Mouse (Mus musculus): ENCODE measurements at regions not wholly inside any gene's neighbourhood (a gene's known extent, or its start where the extent isn't known, plus 50 kb on each side); places are given as distances from the start of the nearest gene placed in this dataset.

DNA sequence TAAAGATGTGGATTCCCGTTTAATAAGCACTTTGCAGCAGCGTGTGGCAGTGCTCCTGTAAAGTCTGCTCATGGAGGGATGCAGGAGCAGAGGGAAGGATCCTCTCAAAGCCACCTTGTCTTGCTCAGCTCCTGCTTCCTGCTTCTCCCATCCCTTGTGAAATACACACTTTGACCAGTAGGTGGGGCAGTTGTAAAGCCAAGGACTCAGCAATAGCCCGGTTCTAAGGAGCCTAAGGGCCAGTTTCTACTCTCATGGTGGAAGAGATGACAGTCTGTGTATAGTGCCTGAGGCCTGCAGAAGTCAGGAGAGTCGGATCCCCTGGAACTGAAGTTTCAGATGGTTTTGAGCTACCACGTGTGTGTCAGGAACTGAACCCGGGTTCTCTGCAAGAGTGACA is 272.0 kb downstream of the Drd1 start:
- Histone ChIP-seq H3K4me2 (ENCODE audit: low read depth, low read length) (no peak overlapping the region), H3K9me3 (ENCODE audit: control insufficient read depth, low read length) (no peaks in the 10 kb centered on the region), H3K4me3 (ENCODE audit: low read length) (no peak overlapping the region), H3K36me3 (ENCODE audit: control insufficient read depth, insufficient read depth, low read length) (no peaks in the 10 kb centered on the region), H3K9ac (ENCODE audit: low read depth, low read length) (no peak overlapping the region), H3K27ac (ENCODE audit: low read length) (no peak overlapping the region), H3K27me3 (replicated peaks; ENCODE audit: control insufficient read depth, insufficient read depth, low read length) (0 out of 2 replicates have a peak, but pooled peaks cover 2% of the 10 kb centered on the region), H3K4me1 (ENCODE audit: control insufficient read depth, insufficient read depth, low read length) (no peaks in the 10 kb centered on the region)
- 22% methylated on average over 6 of the region's 6 CpGs for WGBS
- ATAC-seq, result peak; percentile 28; the same call in 1 of the 2 replicates

- no peaks in the 10 kb centered on the region for H3K36me3 ChIP-seq (ENCODE audit: control insufficient read depth, insufficient read depth, low read length)
- no peak overlapping the region for H3K4me2 ChIP-seq (ENCODE audit: low read depth, low read length)
- ATAC-seq, result no peak
- H3K4me3 ChIP-seq (ENCODE audit: low read length), result no peak overlapping the region
- 41% methylated on average over 4 of the region's 4 CpGs for WGBS
- peaks cover 2% of the 10 kb centered on the region; the same call in 1 of the 2 replicates for H3K27me3 ChIP-seq (replicated peaks; ENCODE audit: control insufficient read depth, insufficient read depth, low read length)
- H3K9ac ChIP-seq (ENCODE audit: low read depth, low read length), result no peak overlapping the region
- H3K9me3 ChIP-seq (ENCODE audit: control insufficient read depth, low read length), result no peaks in the 10 kb centered on the region
- H3K27ac ChIP-seq (ENCODE audit: low read length), result no peak overlapping the region
- H3K4me1 ChIP-seq (ENCODE audit: control insufficient read depth, insufficient read depth, low read length), result no peaks in the 10 kb centered on the region
Measured at GRCm38 (mm10) chr13:53779150-53779549, 276.4 kb downstream of the Drd1 start.

- ATAC-seq, result no peak
- 84% methylated on average over 11 of the region's 11 CpGs for WGBS
- Histone ChIP-seq H3K27me3 (replicated peaks; ENCODE audit: control insufficient read depth, insufficient read depth, low read length) (peaks cover 2% of the 10 kb centered on the region; the same call in 1 of the 2 replicates), H3K4me2 (ENCODE audit: low read depth, low read length) (no peak overlapping the region), H3K9ac (ENCODE audit: low read depth, low read length) (no peak overlapping the region), H3K27ac (ENCODE audit: low read length) (no peak overlapping the region), H3K4me1 (ENCODE audit: control insufficient read depth, insufficient read depth, low read length) (no peaks in the 10 kb centered on the region), H3K9me3 (ENCODE audit: control insufficient read depth, low read length) (no peaks in the 10 kb centered on the region), H3K4me3 (ENCODE audit: low read length) (no peak overlapping the region), H3K36me3 (ENCODE audit: control insufficient read depth, insufficient read depth, low read length) (no peaks in the 10 kb centered on the region)
Measured at GRCm38 (mm10) chr13:53776421-53776820, 279.1 kb downstream of the Drd1 start.

DNA sequence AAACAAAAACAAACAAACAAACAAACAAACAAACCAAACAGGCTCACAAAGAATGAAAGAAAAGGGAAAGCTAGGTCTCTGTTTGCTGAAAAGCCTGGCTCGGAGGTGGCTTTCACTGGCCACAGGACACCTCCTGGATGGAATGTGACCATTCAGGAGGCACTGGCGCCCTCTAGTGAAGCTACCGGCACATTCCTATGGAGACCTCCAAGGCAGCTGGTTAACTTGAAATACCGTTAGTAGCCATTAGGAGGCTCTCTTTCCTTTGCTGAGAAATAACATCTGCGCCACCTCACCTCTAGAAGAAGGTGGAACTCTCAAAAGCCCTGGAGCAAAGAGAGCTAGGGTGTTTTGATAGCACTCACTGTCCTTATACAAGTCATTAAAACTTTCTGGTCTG is 279.8 kb downstream of the Drd1 start:
- Histone ChIP-seq H3K27me3 (replicated peaks; ENCODE audit: control insufficient read depth, insufficient read depth, low read length) (no peaks in the 10 kb centered on the region; the same call in 1 of the 2 replicates), H3K9me3 (ENCODE audit: control insufficient read depth, low read length) (no peaks in the 10 kb centered on the region), H3K4me1 (ENCODE audit: control insufficient read depth, insufficient read depth, low read length) (no peaks in the 10 kb centered on the region), H3K9ac (ENCODE audit: low read depth, low read length) (no peak overlapping the region), H3K27ac (ENCODE audit: low read length) (no peak overlapping the region), H3K4me2 (ENCODE audit: low read depth, low read length) (no peak overlapping the region), H3K4me3 (ENCODE audit: low read length) (no peak overlapping the region), H3K36me3 (ENCODE audit: control insufficient read depth, insufficient read depth, low read length) (no peaks in the 10 kb centered on the region)
- no peak for ATAC-seq
- WGBS, result 48% methylated on average over 5 of the region's 5 CpGs

GRCm38 (mm10) chr13:53764613-53765243 is 290.8 kb downstream of the Drd1 start:
- Histone ChIP-seq H3K4me1 (ENCODE audit: control insufficient read depth, insufficient read depth, low read length) (no peaks in the 10 kb centered on the region), H3K27me3 (replicated peaks; ENCODE audit: control insufficient read depth, insufficient read depth, low read length) (no peaks in the 10 kb centered on the region), H3K9me3 (ENCODE audit: control insufficient read depth, low read length) (no peaks in the 10 kb centered on the region), H3K9ac (ENCODE audit: low read depth, low read length) (no peak overlapping the region), H3K4me2 (ENCODE audit: low read depth, low read length) (no peak overlapping the region), H3K4me3 (ENCODE audit: low read length) (no peak overlapping the region), H3K36me3 (ENCODE audit: control insufficient read depth, insufficient read depth, low read length) (no peaks in the 10 kb centered on the region), H3K27ac (ENCODE audit: low read length) (no peak overlapping the region)
- 23% methylated on average over 13 of the region's 13 CpGs for WGBS
- ATAC-seq, result no peak

GRCm38 (mm10) chr13:53757576-53758237 is 284.8 kb upstream of the Msx2 start:
- no peaks in the 10 kb centered on the region for H3K27me3 ChIP-seq (replicated peaks; ENCODE audit: control insufficient read depth, insufficient read depth, low read length)
- no peak overlapping the region for H3K9ac ChIP-seq (ENCODE audit: low read depth, low read length)
- no peak overlapping the region for H3K4me2 ChIP-seq (ENCODE audit: low read depth, low read length)
- no peaks in the 10 kb centered on the region for H3K36me3 ChIP-seq (ENCODE audit: control insufficient read depth, insufficient read depth, low read length)
- no peak overlapping the region for H3K27ac ChIP-seq (ENCODE audit: low read length)
- H3K9me3 ChIP-seq (ENCODE audit: control insufficient read depth, low read length), result no peaks in the 10 kb centered on the region
- no peak overlapping the region for H3K4me3 ChIP-seq (ENCODE audit: low read length)
- ATAC-seq, result no peak
- 63% methylated on average over 13 of the region's 13 CpGs for WGBS
- H3K4me1 ChIP-seq (ENCODE audit: control insufficient read depth, insufficient read depth, low read length), result no peaks in the 10 kb centered on the region

GRCm38 (mm10) chr13:53756970-53757530 is 284.2 kb upstream of the Msx2 start:
- Histone ChIP-seq H3K36me3 (ENCODE audit: control insufficient read depth, insufficient read depth, low read length) (no peaks in the 10 kb centered on the region), H3K9me3 (ENCODE audit: control insufficient read depth, low read length) (no peaks in the 10 kb centered on the region), H3K9ac (ENCODE audit: low read depth, low read length) (no peak overlapping the region), H3K27ac (ENCODE audit: low read length) (no peak overlapping the region), H3K4me3 (ENCODE audit: low read length) (no peak overlapping the region), H3K4me1 (ENCODE audit: control insufficient read depth, insufficient read depth, low read length) (no peaks in the 10 kb centered on the region), H3K4me2 (ENCODE audit: low read depth, low read length) (no peak overlapping the region), H3K27me3 (replicated peaks; ENCODE audit: control insufficient read depth, insufficient read depth, low read length) (no peaks in the 10 kb centered on the region)
- WGBS, result 58% methylated on average over 13 of the region's 13 CpGs
- no peak for ATAC-seq

DNA sequence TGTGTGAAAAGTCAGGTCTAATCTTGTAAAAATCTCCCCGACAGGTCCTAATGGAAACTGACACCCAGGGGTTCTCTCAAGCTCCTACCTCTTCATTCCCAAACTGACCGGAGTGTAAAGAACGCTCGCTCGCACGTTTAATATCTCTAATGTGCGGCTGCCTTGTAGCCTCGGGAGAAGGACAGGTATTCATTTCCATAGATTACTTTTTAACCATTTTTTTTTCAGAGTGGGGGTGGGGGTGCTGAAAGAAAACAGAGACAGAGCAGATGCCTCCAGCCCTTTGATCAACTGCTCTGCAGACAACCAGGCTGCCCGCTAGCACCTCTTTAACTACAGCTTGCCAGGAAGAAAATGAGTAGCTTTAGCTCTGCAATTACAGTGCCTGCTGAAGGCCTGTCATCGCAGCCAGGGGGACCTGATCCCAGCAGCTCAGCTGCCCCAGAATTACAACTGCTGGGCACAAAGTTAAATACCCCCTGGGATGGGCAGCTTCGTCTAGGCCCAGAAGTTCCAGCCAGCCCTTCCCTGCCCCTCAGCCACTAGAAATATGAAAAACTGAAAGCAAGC is 282.3 kb upstream of the Msx2 start:
- 50% methylated on average over 11 of the region's 11 CpGs for WGBS
- Histone ChIP-seq H3K27me3 (replicated peaks; ENCODE audit: control insufficient read depth, insufficient read depth, low read length) (no peaks in the 10 kb centered on the region; the same call in 1 of the 2 replicates), H3K4me3 (ENCODE audit: low read length) (no peak overlapping the region), H3K9ac (ENCODE audit: low read depth, low read length) (no peak overlapping the region), H3K27ac (ENCODE audit: low read length) (no peak overlapping the region), H3K36me3 (ENCODE audit: control insufficient read depth, insufficient read depth, low read length) (no peaks in the 10 kb centered on the region), H3K4me1 (ENCODE audit: control insufficient read depth, insufficient read depth, low read length) (no peaks in the 10 kb centered on the region), H3K9me3 (ENCODE audit: control insufficient read depth, low read length) (no peaks in the 10 kb centered on the region), H3K4me2 (ENCODE audit: low read depth, low read length) (no peak overlapping the region)
- ATAC-seq, result no peak

DNA sequence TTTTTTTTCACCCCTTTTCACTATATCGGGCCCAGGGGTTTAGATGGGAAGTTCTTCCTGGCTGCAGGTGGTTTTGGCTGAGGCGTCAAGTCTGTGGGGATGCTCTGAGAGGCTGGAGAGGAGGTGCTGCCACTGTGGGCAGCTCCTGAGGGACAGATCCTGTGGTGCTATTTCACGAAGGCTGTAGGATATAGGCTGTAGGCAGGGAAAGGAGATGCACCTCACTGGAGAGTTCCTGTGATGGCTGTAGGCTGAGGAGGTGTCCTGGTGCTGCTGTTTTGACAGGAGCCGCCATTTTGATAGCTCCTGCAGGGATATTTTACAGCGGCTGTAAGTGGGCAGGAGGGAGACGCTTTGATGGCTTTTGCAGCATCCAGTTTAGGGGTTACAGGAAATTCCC is 280.2 kb upstream of the Msx2 start:
- H3K27me3 ChIP-seq (replicated peaks; ENCODE audit: control insufficient read depth, insufficient read depth, low read length), result no peaks in the 10 kb centered on the region; the same call in 1 of the 2 replicates
- H3K27ac ChIP-seq (ENCODE audit: low read length), result no peak overlapping the region
- H3K4me2 ChIP-seq (ENCODE audit: low read depth, low read length), result no peak overlapping the region
- WGBS, result 67% methylated on average over 6 of the region's 6 CpGs
- no peaks in the 10 kb centered on the region for H3K4me1 ChIP-seq (ENCODE audit: control insufficient read depth, insufficient read depth, low read length)
- H3K36me3 ChIP-seq (ENCODE audit: control insufficient read depth, insufficient read depth, low read length), result no peaks in the 10 kb centered on the region
- no peak for ATAC-seq
- no peaks in the 10 kb centered on the region for H3K9me3 ChIP-seq (ENCODE audit: control insufficient read depth, low read length)
- H3K9ac ChIP-seq (ENCODE audit: low read depth, low read length), result no peak overlapping the region
- no peak overlapping the region for H3K4me3 ChIP-seq (ENCODE audit: low read length)
